Mouse (Mus musculus): Measurements from ENCODE around the gene Cyb5r1. TPM values are rescaled to one million over a fixed set of nuclear protein-coding genes. Genes with fewer than 3 reads are reported as not detected.

Cyb5r1 gene
- polyA plus RNA-seq, 1 experiment from 2014 or later = 16.1 TPM

GRCm38 (mm10) chr1:134385176-134385575 lies 20.2 kb upstream of the Cyb5r1 start:
- H3K4me2 ChIP-seq (ENCODE audit: low read length) = no peak overlapping the region
- H3K9me3 ChIP-seq (replicated peaks; ENCODE audit: low read length) = no peaks in the 10 kb centered on the region
- no peak overlapping the region for H3K27ac ChIP-seq
- no peak for ATAC-seq (replicated peaks; ENCODE audit: low FRiP score, low read depth)
- H3K4me3 ChIP-seq (replicated peaks; ENCODE audit: low read depth, low read length) = no peak overlapping the region
- no peaks in the 10 kb centered on the region for H3K36me3 ChIP-seq (ENCODE audit: insufficient read depth, low read length)
- H3K27me3 ChIP-seq (ENCODE audit: insufficient read depth, low read length) = no peaks in the 10 kb centered on the region
- H3K9ac ChIP-seq (ENCODE audit: low read depth, low read length) = no peak overlapping the region
- DNase-seq (ENCODE audit: low spot score) = no peak
- TF ChIP-seq CTCF (IDR thresholded peaks at IDR 0.05; ENCODE audit: low read depth) = no peak
- H3K4me1 ChIP-seq (replicated peaks; ENCODE audit: insufficient read depth, low read length) = no peaks in the 10 kb centered on the region

- Histone ChIP-seq H3K36me3 (ENCODE audit: insufficient read depth, low read length) (no peaks in the 10 kb centered on the region), H3K27ac (no peak within 1 kb of the TSS), H3K4me1 (replicated peaks; ENCODE audit: insufficient read depth, low read length) (no peaks in the 10 kb centered on the region), H3K9me3 (replicated peaks; ENCODE audit: low read length) (no peaks in the 10 kb centered on the region), H3K9ac (ENCODE audit: low read depth, low read length) (no peak within 1 kb of the TSS), H3K4me2 (ENCODE audit: low read length) (no peak within 1 kb of the TSS), H3K27me3 (ENCODE audit: insufficient read depth, low read length) (no peaks in the 10 kb centered on the region), H3K4me3 (replicated peaks; ENCODE audit: low read depth, low read length) (no peak within 1 kb of the TSS)
- DNase-seq (ENCODE audit: low spot score) = no peak
- no peak for TF ChIP-seq CTCF (IDR thresholded peaks at IDR 0.05; ENCODE audit: low read depth)
- 96% methylated on average over 1 of the region's 1 CpGs for WGBS
- no peak for ATAC-seq (replicated peaks; ENCODE audit: low FRiP score, low read depth)
These were observed 19.7 kb upstream of the Cyb5r1 start, which contains the start of gene 4933406M09Rik for GRCm38 (mm10) chr1:134385666-134386065. Gene 4933406M09Rik, plus strand, starts transcription at chr1:134385940.

GRCm38 (mm10) chr1:134393827-134394226 lies 11.5 kb upstream of the Cyb5r1 start:
- no peak for ATAC-seq (replicated peaks; ENCODE audit: low FRiP score, low read depth)
- no peaks in the 10 kb centered on the region for H3K27me3 ChIP-seq (ENCODE audit: insufficient read depth, low read length)
- H3K4me3 ChIP-seq (replicated peaks; ENCODE audit: low read depth, low read length) = no peak overlapping the region
- no peaks in the 10 kb centered on the region for H3K9me3 ChIP-seq (replicated peaks; ENCODE audit: low read length)
- H3K4me1 ChIP-seq (replicated peaks; ENCODE audit: insufficient read depth, low read length) = no peaks in the 10 kb centered on the region
- no peak for TF ChIP-seq CTCF (IDR thresholded peaks at IDR 0.05; ENCODE audit: low read depth)
- H3K36me3 ChIP-seq (ENCODE audit: insufficient read depth, low read length) = no peaks in the 10 kb centered on the region
- H3K27ac ChIP-seq = no peak overlapping the region
- no peak for DNase-seq (ENCODE audit: low spot score)
- 43% methylated on average over 5 of the region's 5 CpGs for WGBS
- no peak overlapping the region for H3K4me2 ChIP-seq (ENCODE audit: low read length)
- no peak overlapping the region for H3K9ac ChIP-seq (ENCODE audit: low read depth, low read length)

GRCm38 (mm10) chr1:134398210-134398609 lies 7.1 kb upstream of the Cyb5r1 start:
- no peak for ATAC-seq (replicated peaks; ENCODE audit: low FRiP score, low read depth)

GRCm38 (mm10) chr1:134399735-134400134 lies 5.6 kb upstream of the Cyb5r1 start:
- Histone ChIP-seq H3K4me3 (replicated peaks; ENCODE audit: low read depth, low read length) (no peak overlapping the region), H3K4me2 (ENCODE audit: low read length) (no peak overlapping the region), H3K4me1 (replicated peaks; ENCODE audit: insufficient read depth, low read length) (no peaks in the 10 kb centered on the region), H3K9ac (ENCODE audit: low read depth, low read length) (no peak overlapping the region), H3K27me3 (ENCODE audit: insufficient read depth, low read length) (no peaks in the 10 kb centered on the region), H3K9me3 (replicated peaks; ENCODE audit: low read length) (no peaks in the 10 kb centered on the region; the same call in 1 of the 2 replicates), H3K27ac (no peak overlapping the region), H3K36me3 (ENCODE audit: insufficient read depth, low read length) (no peaks in the 10 kb centered on the region)
- DNase-seq (ENCODE audit: low spot score) (no peak), ATAC-seq (replicated peaks; ENCODE audit: low FRiP score, low read depth) (no peak)
- 64% methylated on average over 5 of the region's 5 CpGs for WGBS
- no peak; the same call in 1 of the 2 replicates for TF ChIP-seq CTCF (IDR thresholded peaks at IDR 0.05; ENCODE audit: low read depth)

More at GRCm38 (mm10) chr1:134398210-134398609, 7.1 kb upstream of the Cyb5r1 start:
- no peaks in the 10 kb centered on the region for H3K27me3 ChIP-seq (ENCODE audit: insufficient read depth, low read length)
- no peaks in the 10 kb centered on the region for H3K36me3 ChIP-seq (ENCODE audit: insufficient read depth, low read length)
- no peak overlapping the region for H3K4me2 ChIP-seq (ENCODE audit: low read length)
- WGBS = 76% methylated on average over 12 of the region's 12 CpGs
- no peak overlapping the region for H3K4me3 ChIP-seq (replicated peaks; ENCODE audit: low read depth, low read length)
- H3K4me1 ChIP-seq (replicated peaks; ENCODE audit: insufficient read depth, low read length) = no peaks in the 10 kb centered on the region
- DNase-seq (ENCODE audit: low spot score) = no peak
- no peaks in the 10 kb centered on the region; the same call in 1 of the 2 replicates for H3K9me3 ChIP-seq (replicated peaks; ENCODE audit: low read length)
- TF ChIP-seq CTCF (IDR thresholded peaks at IDR 0.05; ENCODE audit: low read depth) = no peak
- H3K9ac ChIP-seq (ENCODE audit: low read depth, low read length) = no peak overlapping the region
- no peak overlapping the region for H3K27ac ChIP-seq

- H3K27me3 ChIP-seq (ENCODE audit: insufficient read depth, low read length) = no peaks in the 10 kb centered on the region
- no peaks in the 10 kb centered on the region for H3K9me3 ChIP-seq (replicated peaks; ENCODE audit: low read length)
- 0 out of 2 replicates have a peak, but pooled peaks cover 8% of the 10 kb centered on the region for H3K36me3 ChIP-seq (ENCODE audit: insufficient read depth, low read length)
- 19% methylated on average over 8 of the region's 8 CpGs for WGBS
- H3K4me2 ChIP-seq (ENCODE audit: low read length) = peak overlapping the region; percentile 76
- ATAC-seq (replicated peaks; ENCODE audit: low FRiP score, low read depth) (no peak), DNase-seq (ENCODE audit: low spot score) (no peak)
- peak overlapping the region; percentile 54 for H3K27ac ChIP-seq
- no peak for TF ChIP-seq CTCF (IDR thresholded peaks at IDR 0.05; ENCODE audit: low read depth)
- H3K4me1 ChIP-seq (replicated peaks; ENCODE audit: insufficient read depth, low read length) = peaks cover 10% of the 10 kb centered on the region; the same call in 1 of the 2 replicates
- peak overlapping the region; percentile 59 for H3K9ac ChIP-seq (ENCODE audit: low read depth, low read length)
- H3K4me3 ChIP-seq (replicated peaks; ENCODE audit: low read depth, low read length) = peak overlapping the region; percentile 56
These were observed 1.0 kb downstream of the Cyb5r1 start for GRCm38 (mm10) chr1:134406414-134406771.

GRCm38 (mm10) chr1:134408080-134408479 lies 2.7 kb downstream of the Cyb5r1 start:
- H3K9ac ChIP-seq (ENCODE audit: low read depth, low read length) = no peak overlapping the region
- H3K4me1 ChIP-seq (replicated peaks; ENCODE audit: insufficient read depth, low read length) = peaks cover 10% of the 10 kb centered on the region; the same call in 1 of the 2 replicates
- peak overlapping the region; percentile 72 for H3K27ac ChIP-seq
- 0 out of 2 replicates have a peak, but pooled peaks cover 8% of the 10 kb centered on the region for H3K36me3 ChIP-seq (ENCODE audit: insufficient read depth, low read length)
- H3K4me3 ChIP-seq (replicated peaks; ENCODE audit: low read depth, low read length) = no peak overlapping the region
- WGBS = 49% methylated on average over 8 of the region's 8 CpGs
- DNase-seq (ENCODE audit: low spot score) (peak; percentile 75), ATAC-seq (replicated peaks; ENCODE audit: low FRiP score, low read depth) (peak; percentile 26; the same call in 1 of the 2 replicates)
- TF ChIP-seq CTCF (IDR thresholded peaks at IDR 0.05; ENCODE audit: low read depth) = no peak
- peak overlapping the region; percentile 8; the same call in 1 of the 2 replicates for H3K4me2 ChIP-seq (ENCODE audit: low read length)
- no peaks in the 10 kb centered on the region for H3K27me3 ChIP-seq (ENCODE audit: insufficient read depth, low read length)
- H3K9me3 ChIP-seq (replicated peaks; ENCODE audit: low read length) = no peaks in the 10 kb centered on the region
